Mouse (Mus musculus) cerebellum, postnatal 36 days (tissue): ENCODE results near the gene Krt7.

Experiments used
- DNase-seq, 2 experiments: peaks; one replicate each; pipeline ENCODE4 v3.0.0; 2021 to 2022; ENCODE audit warnings: mixed read lengths in 2 of 2

Krt7 gene

GRCm38 (mm10) chr15:101447444-101447843 is 36.6 kb downstream of the Krt7 start, which contains the start of gene Krt88:
Krt88 (plus strand) TSS chr15:101447744.
- DNase-seq, result no peak

DNA sequence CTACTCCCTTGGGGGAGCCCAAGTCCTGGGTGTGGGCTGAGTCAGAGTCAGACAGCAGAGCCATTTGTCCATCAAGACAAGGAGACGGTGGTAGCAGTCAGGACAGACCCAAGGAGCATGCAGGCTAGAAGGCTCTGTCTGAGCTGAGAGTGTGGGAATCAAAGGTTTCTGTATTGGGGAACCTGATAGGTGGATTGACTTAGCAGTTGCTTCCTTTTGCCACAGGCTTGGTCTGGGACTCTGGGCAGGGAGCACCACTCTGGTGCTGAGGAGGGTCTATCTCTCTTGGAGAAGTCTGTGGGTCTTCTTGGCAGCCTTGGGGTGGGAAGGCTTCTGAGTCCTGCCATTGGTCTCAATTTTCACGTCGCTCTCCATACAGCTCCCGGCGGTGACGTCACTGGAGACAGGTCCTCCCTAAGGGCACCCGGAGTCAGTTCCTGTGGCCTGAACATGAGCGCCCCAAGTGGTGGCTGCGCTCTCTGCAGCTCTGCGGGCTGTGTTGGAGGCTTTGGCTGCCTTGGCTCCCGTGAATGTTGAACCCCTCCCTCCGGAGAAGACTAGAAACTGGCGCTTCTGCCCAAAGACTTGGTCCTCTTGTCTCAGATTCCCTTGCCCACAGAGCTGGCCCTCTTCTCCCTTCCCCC is 42.4 kb downstream of the Krt7 start:
- DNase-seq, result peak; percentile 85 to 86

GRCm38 (mm10) chr15:101454774-101455173 is 43.9 kb downstream of the Krt7 start:
- DNase-seq, result no peak

GRCm38 (mm10) chr15:101455292-101455691 is 44.4 kb downstream of the Krt7 start:
- no peak for DNase-seq

GRCm38 (mm10) chr15:101455891-101456290 is 45.0 kb downstream of the Krt7 start:
- DNase-seq, result no peak

- DNase-seq, result no peak
These were observed 47.6 kb downstream of the Krt7 start for GRCm38 (mm10) chr15:101458361-101458930.

GRCm38 (mm10) chr15:101459283-101459682 is 48.4 kb downstream of the Krt7 start:
- DNase-seq, result peak in 1 of 2 experiments; percentile 13

DNA sequence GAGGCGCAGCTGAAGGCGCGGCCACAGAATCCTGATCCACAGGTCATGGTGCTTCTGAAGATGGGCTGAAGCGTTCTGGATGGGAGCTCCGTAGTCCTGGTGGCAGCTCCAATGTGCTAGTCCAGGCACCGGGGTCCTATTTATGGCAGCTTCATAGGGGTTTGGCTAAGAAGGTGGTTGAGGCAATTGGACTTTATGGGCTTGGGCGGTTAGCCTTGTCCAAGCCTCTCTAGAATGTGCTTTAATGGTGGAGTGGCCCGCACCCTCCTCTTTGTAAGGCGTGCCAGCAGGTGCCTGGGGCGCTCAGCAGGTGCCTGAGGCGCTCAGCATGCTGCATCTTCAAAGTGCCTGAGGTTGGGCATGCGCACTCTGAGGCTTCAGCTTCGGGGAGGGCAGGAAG is 52.8 kb downstream of the Krt7 start, which contains the start of gene Krt81:
Krt81 (minus strand) TSS at position 101 of the 400 bp plus-strand sequence.
- DNase-seq, result no peak

GRCm38 (mm10) chr15:101469093-101469492 is 58.2 kb downstream of the Krt7 start:
- DNase-seq, result no peak

DNA sequence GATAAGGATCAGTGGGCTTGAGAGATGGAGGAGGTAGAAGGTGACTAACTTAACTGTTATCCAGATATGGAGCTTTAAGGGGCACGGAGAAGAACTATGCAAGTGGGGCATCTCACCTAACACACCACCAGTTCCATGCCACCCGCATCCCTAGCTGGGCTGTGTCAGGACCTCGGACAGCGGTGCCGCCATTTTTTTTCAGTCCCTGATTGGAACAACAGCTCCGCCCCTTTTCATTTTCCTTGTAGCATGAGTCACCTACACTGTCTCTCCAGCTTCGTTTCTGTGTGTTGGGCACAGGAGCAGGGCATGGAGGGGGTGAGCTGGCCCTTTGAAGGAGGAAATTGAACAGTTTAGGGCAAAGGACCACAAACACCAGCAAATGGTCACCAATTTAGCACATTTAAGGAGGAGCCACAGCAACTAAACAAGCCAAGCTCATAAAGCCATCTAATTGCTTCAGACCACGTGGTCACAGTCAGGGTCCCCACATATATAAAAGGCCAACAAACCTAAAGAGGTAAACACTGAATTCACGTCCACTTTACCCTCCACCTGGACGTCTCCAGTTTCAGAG is 62.2 kb downstream of the Krt7 start, which contains the start of gene Krt86:
Krt86 (plus strand) TSS at position 527 of the 577 bp plus-strand sequence.
- no peak for DNase-seq

DNA sequence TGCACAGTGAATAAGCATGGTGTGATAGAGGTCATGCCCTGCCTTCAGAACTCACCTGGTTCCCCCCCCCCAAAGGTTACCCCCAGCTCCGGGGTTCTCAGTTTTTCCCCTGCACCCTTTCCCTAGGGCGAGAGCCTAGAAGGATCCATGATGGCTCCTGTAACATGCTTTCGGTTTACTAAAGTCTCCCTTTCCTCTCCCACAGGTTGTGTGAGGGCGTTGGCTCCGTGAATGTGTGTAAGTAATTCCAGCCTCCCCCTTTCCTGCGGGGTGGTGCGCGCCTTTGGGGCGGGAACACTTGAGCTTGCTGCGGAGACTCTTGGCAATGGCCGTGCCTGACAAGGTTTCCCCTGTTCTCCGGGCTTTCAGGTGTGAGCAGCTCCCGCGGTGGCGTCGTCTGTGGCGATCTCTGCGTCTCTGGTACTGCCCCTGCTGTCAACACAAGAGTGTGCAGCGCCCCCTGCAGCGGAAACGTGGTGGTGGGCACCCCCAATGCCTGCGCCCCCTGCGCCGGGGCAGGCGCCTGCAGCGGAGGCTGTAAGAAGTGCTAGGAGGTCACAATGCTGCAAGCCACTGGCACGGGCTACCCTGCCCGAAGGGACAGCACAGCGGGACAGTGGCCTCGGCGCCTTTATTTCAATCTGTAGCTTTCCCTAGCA is 68.3 kb downstream of the Krt7 start:
- peak; percentile 38 to 51 for DNase-seq

GRCm38 (mm10) chr15:101479666-101480060 is 68.8 kb downstream of the Krt7 start:
- DNase-seq, result no peak
